Mouse (Mus musculus) midbrain, embryonic 13.5 days (tissue): Measurements from ENCODE around the gene Cyp2d11. TPM values are rescaled to one million over a fixed set of nuclear protein-coding genes. Genes with fewer than 3 reads are reported as not detected.
A peak's percentile ranks its signal among the peaks of the same experiment; 100 is the strongest.
"Not testable (repeated sequence)": the region's sequence is repeated elsewhere in the genome, so short reads cannot be mapped to it uniquely, and the experiment has no call there.

Experiments
- ATAC-seq: fragments of 200-750 bp; cut with Nextera tagmentation; 2 replicates; pipeline ENCODE4 v1.8.0; 2017; ENCODE audit warnings: mild to moderate bottlenecking, moderate TSS enrichment, moderate library complexity
- H3K27ac ChIP-seq: fragments of 300-500 bp; sonication (generic); 2 replicates; pipeline ENCODE4 v1.5.1; 2015; ENCODE audit warnings: inconsistent platforms, mild to moderate bottlenecking, moderate library complexity
- H3K27me3 ChIP-seq: fragments of 300-500 bp; sonication (generic); 2 replicates; pipeline ENCODE4 v1.6.1; 2015; ENCODE audit warnings: mild to moderate bottlenecking, inconsistent platforms
- H3K36me3 ChIP-seq: fragments of 300-500 bp; sonication (generic); 2 replicates; pipeline ENCODE4 v1.6.1; 2015; ENCODE audit warnings: mild to moderate bottlenecking, inconsistent platforms
- H3K4me1 ChIP-seq: fragments of 300-500 bp; sonication (generic); replicated peaks from 2 replicates; pipeline ENCODE4 v1.6.1; 2015; ENCODE audit warnings: inconsistent platforms
- H3K4me2 ChIP-seq: fragments of 300-500 bp; sonication (generic); replicated peaks from 2 replicates; pipeline ENCODE4 v1.6.1; 2015; ENCODE audit warnings: moderate library complexity, mild to moderate bottlenecking, inconsistent platforms
- H3K4me3 ChIP-seq: fragments of 300-500 bp; sonication (generic); replicated peaks from 2 replicates; pipeline ENCODE4 v1.5.1; 2015; ENCODE audit warnings: mild to moderate bottlenecking, inconsistent platforms
- H3K9ac ChIP-seq: fragments of 300-500 bp; sonication (generic); replicated peaks from 2 replicates; pipeline ENCODE4 v1.6.1; 2015; ENCODE audit warnings: mild to moderate bottlenecking, inconsistent platforms
- H3K9me3 ChIP-seq: fragments of 300-500 bp; sonication (generic); 2 replicates; pipeline ENCODE4 v1.6.1; 2016; ENCODE audit warnings: mild to moderate bottlenecking, inconsistent platforms
- WGBS: fragments of 180-500 bp; shearing (Covaris S2); methylation state at CpG from one replicate; pipeline ENCODE4 v1.1.7; 2015; 5-methylcytosine and 5-hydroxymethylcytosine counted together
- polyA plus RNA-seq: library from polyadenylated mRNA; unstranded; fragments of >200 nt; fragmentation: Nextera tagmentation; extraction: Ambion mirVana; gene quantifications from 2 replicates; pipeline ENCODE4 v1.2.1, GENCODE M21; 2015

Gene Cyp2d11
- polyA plus RNA-seq, 1 experiment from 2014 or later = not detected

DNA sequence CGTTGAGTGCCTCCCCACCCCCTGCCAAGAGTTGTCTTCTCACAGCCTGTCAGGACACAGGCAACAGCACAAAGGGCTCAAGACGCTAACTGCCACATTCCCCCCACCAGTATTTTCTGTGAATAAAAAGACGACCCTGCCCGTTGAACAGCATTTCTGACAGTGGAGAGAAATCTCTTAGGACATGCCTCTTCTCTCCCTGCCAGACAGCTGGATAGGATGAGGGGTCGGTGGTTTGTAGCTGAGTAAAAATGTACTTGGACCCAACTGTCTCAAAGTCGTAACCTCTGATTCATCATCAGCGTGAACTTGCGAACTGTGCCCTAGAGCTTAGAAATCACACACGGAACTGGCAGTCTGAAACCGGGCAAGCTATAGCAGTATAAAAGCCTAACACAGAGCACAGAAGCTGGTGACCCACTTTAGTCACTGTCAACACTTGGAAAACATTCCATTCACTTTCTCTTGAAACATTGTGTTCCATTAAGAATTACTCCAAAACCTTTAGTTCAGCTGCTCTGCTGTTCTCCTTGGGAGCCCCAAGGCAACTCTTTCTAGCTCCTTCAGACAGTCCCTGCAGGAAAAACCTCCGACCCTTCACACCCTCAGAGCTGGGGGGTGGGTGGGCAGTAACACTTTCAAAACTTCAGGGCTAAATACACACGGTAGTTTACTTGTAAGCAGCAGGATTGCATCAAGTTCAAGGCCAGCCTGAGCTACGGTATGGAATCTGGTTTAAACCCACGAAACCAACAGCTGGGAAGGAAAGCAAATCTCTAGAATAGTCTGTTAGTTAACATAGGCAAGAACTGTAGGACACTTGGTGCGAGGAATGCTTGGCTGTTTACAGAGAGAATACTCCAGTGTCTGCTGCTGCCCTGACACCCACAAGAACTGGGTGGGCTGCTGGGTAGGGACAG lies 15.3 kb downstream of the Cyp2d11 start:
- no peak overlapping the region for H3K27ac ChIP-seq
- 52% methylated on average over 15 of the region's 15 CpGs for WGBS

DNA sequence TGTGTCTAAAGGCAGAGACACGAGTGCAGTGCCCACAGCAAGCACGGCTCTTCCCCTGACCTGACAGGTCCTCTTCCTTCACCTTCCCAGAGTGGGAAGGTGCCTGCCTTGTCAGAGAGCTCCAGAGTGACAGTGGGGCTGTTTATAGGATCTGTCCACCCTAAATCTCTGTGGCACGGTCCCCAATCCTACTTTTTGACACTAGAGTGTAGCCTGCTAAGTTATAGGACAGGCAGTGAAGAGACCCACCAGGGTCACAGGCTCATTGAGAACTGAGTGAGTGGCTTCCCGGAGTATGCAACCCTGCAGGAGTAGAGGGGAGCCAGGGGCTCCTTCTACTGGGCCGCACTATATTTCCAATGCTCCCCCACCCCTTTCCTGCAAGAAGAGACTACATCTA lies 16.1 kb downstream of the Cyp2d11 start:
- ATAC-seq = no peak
- no peaks in the 10 kb centered on the region for H3K36me3 ChIP-seq
- H3K4me1 ChIP-seq = peaks cover 16% of the 10 kb centered on the region
- no peak overlapping the region for H3K27ac ChIP-seq
- H3K27me3 ChIP-seq = no peaks in the 10 kb centered on the region
- no peaks in the 10 kb centered on the region for H3K9me3 ChIP-seq
- no peak overlapping the region for H3K4me3 ChIP-seq
- H3K9ac ChIP-seq = no peak overlapping the region
- 75% methylated on average over 5 of the region's 5 CpGs for WGBS
- H3K4me2 ChIP-seq = no peak overlapping the region

More for the DNA sequence above, 15.3 kb downstream of the Cyp2d11 start:
- ATAC-seq = no peak
- Histone ChIP-seq H3K9ac (no peak overlapping the region), H3K36me3 (no peaks in the 10 kb centered on the region), H3K4me2 (no peak overlapping the region), H3K27me3 (no peaks in the 10 kb centered on the region), H3K4me3 (no peak overlapping the region), H3K9me3 (no peaks in the 10 kb centered on the region), H3K4me1 (peaks cover 16% of the 10 kb centered on the region)

DNA sequence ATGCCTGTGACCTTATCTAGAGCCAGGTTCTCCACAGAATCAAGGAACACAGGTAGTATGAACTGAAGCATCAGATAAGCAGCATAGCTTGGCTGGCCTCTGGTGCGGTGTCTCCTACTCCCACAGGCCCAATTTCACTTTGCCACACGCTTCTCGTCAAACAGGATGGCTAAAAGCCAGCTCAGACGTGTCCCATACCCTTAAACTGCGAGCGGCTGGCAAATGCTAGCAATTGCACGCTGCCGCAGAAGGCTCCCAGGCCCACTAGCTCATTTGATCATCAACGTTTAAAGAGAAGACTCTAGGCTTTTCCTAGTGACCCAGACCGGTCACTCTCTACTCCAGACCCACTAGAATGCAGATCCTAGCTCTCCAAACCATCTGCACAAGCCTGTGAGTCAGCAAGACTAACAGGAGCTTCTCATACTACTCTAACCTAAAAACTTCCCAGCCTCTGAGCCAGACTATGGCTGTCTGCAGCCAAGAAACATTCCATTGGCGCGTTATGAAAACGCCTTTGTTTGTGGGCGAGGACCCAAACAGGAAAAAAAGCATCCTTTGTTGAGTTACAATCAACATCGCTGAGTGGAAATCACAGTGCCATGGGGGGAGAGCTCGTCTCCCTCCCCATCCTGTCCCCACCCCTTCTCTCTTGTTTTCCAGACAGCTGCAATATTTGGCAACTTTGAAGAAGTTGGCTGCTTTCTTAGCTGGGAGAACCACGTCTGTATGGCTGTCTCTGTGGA lies 17.3 kb downstream of the Cyp2d11 start:
- ATAC-seq = no peak
- H3K4me1 ChIP-seq = peaks cover 16% of the 10 kb centered on the region
- H3K9ac ChIP-seq = no peak overlapping the region
- no peak overlapping the region for H3K4me2 ChIP-seq
- no peaks in the 10 kb centered on the region for H3K27me3 ChIP-seq
- H3K27ac ChIP-seq = 0 out of 2 replicates have a peak overlapping the region, but pooled peaks have one; percentile 19
- WGBS = 63% methylated on average over 17 of the region's 17 CpGs
- no peak overlapping the region for H3K4me3 ChIP-seq
- H3K9me3 ChIP-seq = no peaks in the 10 kb centered on the region
- H3K36me3 ChIP-seq = no peaks in the 10 kb centered on the region

DNA sequence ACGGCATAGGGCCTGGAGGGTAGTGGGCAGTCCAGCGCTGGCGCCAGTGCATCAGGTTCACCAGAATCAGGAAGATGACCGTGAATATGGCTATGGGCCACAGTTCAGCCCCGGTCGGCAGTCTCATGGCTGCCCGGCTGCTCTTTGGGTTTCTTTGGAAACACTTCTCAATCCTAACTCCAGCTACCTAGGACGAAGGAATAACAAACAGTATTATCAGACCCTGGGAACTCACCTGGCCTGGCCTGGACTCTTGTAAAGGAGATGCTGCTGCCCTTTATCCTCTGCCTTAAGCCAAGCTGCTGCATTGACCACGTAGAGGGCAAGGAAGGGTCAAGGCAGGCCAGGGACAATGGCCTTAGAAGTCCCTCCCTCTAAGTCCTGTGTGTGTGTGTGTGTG lies 18.0 kb downstream of the Cyp2d11 start:
- Histone ChIP-seq H3K4me3 (no peak overlapping the region), H3K4me1 (peaks cover 12% of the 10 kb centered on the region), H3K9ac (no peak overlapping the region), H3K4me2 (no peak overlapping the region), H3K27ac (no peak overlapping the region), H3K9me3 (no peaks in the 10 kb centered on the region), H3K36me3 (no peaks in the 10 kb centered on the region), H3K27me3 (no peaks in the 10 kb centered on the region)
- 88% methylated on average over 9 of the region's 9 CpGs for WGBS
- no peak for ATAC-seq

DNA sequence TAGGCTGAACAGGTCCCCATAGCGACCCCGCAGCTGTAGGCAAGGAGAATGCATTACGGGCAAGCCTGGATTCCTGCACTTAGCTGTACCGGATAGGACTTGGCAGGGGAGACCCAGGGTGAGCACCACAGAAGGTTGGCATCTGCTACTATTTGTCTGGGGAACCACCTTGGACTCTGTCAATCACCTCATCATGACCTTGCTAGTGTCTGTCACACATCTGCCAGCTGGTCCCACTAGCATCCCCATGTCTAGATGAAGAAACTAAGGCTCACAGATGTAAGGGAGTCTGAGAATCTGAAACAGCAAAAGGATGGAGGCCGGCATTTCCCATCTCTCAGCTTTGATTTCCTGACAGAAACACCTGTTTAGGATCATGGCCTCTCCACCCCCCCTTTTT lies 19.4 kb downstream of the Cyp2d11 start:
- Histone ChIP-seq H3K9me3 (no peaks in the 10 kb centered on the region), H3K36me3 (no peaks in the 10 kb centered on the region), H3K9ac (no peak overlapping the region), H3K4me3 (no peak overlapping the region), H3K4me1 (peaks cover 7% of the 10 kb centered on the region), H3K27me3 (no peaks in the 10 kb centered on the region), H3K4me2 (no peak overlapping the region), H3K27ac (no peak overlapping the region)
- ATAC-seq = no peak
- 76% methylated on average over 5 of the region's 5 CpGs for WGBS

DNA sequence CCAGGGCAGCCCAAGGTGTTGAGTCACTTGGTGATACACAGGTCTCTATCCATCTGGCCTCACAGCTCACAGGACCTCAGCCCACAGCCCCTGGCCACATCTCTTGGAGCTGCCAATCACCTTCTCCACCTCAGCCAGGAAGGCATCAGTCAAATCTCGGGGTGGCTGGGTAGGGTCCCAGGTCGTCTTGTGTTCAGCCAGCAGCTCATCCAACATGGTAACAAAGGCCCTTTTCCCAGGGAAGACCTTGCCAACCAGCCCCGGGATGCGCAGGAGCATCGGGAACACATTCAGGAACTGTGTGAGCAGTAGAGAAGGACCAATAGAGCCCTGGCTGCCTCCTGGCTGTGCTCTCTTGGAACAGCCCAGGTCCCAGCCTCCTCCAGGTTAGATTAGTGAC lies 20.8 kb downstream of the Cyp2d11 start:
- Histone ChIP-seq H3K4me3 (no peak overlapping the region), H3K4me1 (peaks cover 7% of the 10 kb centered on the region), H3K9me3 (no peaks in the 10 kb centered on the region), H3K27ac (no peak overlapping the region), H3K9ac (no peak overlapping the region), H3K4me2 (no peak overlapping the region), H3K27me3 (no peaks in the 10 kb centered on the region), H3K36me3 (no peaks in the 10 kb centered on the region)
- WGBS = 92% methylated on average over 5 of the region's 5 CpGs
- ATAC-seq = no peak

DNA sequence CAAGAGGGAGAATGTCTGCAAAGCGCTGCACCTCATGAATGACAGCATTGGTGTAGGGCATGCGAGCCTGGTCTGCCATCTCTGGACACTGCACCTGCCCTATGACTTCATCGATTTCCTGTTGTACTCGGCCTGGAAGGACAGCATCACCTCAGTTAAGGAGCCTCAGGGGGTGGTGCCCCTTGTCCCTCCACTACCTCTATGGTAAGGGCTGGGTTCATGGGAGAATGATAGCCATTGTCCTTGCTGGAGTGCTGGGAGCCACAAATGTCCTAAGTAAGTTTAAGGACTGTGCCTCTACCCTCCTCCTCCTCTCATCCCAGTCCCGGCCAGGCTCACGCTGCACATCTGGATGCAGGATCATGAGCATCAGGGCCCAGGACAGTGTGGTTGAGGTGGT lies 21.4 kb downstream of the Cyp2d11 start:
- Histone ChIP-seq H3K36me3 (no peaks in the 10 kb centered on the region), H3K9me3 (no peaks in the 10 kb centered on the region), H3K4me1 (peaks cover 7% of the 10 kb centered on the region), H3K4me3 (no peak overlapping the region), H3K4me2 (no peak overlapping the region), H3K9ac (no peak overlapping the region), H3K27me3 (no peaks in the 10 kb centered on the region), H3K27ac (no peak overlapping the region)
- ATAC-seq = no peak
- 94% methylated on average over 6 of the region's 6 CpGs for WGBS

DNA sequence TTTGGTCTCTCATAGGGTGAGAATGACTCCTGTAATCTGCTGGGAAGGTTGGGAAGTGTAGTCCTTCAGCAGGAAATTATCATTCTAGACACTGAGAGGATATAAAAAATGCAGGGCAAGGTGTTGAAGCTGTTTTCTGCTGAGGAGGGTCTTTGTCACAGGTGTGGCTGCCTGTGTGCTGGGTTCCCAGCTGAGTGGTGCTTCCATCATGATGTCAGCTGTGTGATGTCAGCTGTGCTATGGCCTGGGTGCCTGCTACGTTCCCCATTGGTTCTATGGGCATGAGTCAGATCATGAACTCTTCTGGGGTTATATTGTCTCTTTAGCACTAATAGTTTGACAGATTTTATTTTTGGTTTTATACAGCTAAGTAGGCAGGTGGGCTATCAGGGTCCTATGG lies 25.0 kb downstream of the Cyp2d11 start:
- ATAC-seq = no peak
- H3K4me1 ChIP-seq = no peaks in the 10 kb centered on the region
- no peak overlapping the region for H3K27ac ChIP-seq

DNA sequence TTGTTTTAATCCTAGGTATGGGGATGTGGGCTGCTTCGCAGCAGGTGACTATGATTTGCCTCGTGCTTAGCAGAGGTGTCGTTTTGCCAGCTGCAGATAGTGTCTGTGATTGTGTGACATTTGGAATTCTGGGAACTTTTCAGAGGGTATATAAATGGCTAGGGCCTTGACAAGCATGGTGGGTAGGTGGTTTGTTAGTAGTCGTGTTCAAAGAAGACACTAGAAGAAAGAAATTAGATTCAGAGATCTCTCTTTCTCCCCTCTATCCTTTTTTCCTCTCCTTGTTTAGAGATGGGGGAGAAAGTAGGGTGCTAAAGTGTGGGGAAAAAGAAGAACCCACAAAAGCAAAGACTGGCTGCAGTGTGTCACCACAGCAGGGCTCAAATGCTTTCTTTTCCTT lies 25.7 kb downstream of the Cyp2d11 start:
- ATAC-seq = no peak

More for the DNA sequence above, 25.0 kb downstream of the Cyp2d11 start:
- no peak overlapping the region for H3K9ac ChIP-seq
- no peaks in the 10 kb centered on the region for H3K27me3 ChIP-seq
- 100% methylated on average over 1 of the region's 1 CpGs for WGBS
- H3K9me3 ChIP-seq = no peaks in the 10 kb centered on the region
- H3K4me2 ChIP-seq = no peak overlapping the region
- H3K36me3 ChIP-seq = no peaks in the 10 kb centered on the region
- H3K4me3 ChIP-seq = no peak overlapping the region

DNA sequence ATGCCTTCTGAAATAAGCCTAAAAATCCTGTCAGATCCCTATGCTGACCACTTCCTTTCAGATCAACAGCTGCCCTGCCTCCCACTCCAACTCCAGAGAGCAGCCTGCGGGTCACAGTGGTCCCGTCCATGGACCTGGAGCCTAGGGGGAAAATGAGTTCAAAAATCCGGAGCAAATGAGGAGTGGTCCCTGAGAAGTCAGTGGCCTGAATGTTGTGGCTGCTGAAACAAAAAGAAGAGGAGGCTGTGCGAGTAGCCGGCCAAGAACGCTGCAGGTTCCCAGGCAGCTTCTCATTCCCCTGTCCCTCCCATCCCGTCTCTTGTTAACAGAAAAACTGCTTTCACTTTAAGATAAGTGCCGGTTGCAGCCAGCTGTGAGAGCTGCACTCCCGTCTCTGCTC lies 29.3 kb downstream of the Cyp2d11 start:
- not testable (repeated sequence) for H3K27ac ChIP-seq, H3K9ac ChIP-seq, H3K4me2 ChIP-seq, ATAC-seq, H3K4me1 ChIP-seq, H3K4me3 ChIP-seq, H3K36me3 ChIP-seq, H3K9me3 ChIP-seq, H3K27me3 ChIP-seq
- WGBS = 13% methylated on average over 6 of the region's 9 CpGs

More for the DNA sequence above, 25.7 kb downstream of the Cyp2d11 start:
- Histone ChIP-seq H3K36me3 (no peaks in the 10 kb centered on the region), H3K27ac (no peak overlapping the region), H3K4me2 (no peak overlapping the region), H3K9ac (no peak overlapping the region), H3K4me1 (no peaks in the 10 kb centered on the region), H3K4me3 (no peak overlapping the region), H3K9me3 (no peaks in the 10 kb centered on the region), H3K27me3 (no peaks in the 10 kb centered on the region)
- WGBS = 95% methylated on average over 4 of the region's 4 CpGs

DNA sequence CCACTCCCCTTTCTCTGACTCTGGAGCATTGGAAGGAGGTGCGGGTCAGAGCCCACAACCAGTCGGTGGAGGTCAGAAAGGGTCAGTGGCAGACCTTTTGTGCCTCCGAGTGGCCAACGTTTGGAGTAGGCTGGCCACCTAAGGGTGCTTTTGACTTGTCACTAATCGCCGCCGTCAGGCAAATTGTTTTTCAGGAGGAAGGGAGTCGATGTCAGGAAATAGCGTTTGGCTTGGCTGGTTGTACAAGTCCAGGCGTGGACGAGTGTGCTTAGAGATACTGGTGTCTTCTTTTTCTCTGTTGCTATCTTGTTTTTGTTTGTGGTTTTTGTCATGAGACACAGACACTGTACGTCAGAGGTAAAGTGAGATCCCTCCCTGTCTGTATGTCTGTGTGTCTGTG lies 30.0 kb downstream of the Cyp2d11 start:
- H3K9ac ChIP-seq, ATAC-seq, H3K27ac ChIP-seq, H3K36me3 ChIP-seq, H3K27me3 ChIP-seq, H3K4me3 ChIP-seq, H3K9me3 ChIP-seq, H3K4me1 ChIP-seq, H3K4me2 ChIP-seq: not testable (repeated sequence)
- 84% methylated on average over 7 of the region's 12 CpGs for WGBS

DNA sequence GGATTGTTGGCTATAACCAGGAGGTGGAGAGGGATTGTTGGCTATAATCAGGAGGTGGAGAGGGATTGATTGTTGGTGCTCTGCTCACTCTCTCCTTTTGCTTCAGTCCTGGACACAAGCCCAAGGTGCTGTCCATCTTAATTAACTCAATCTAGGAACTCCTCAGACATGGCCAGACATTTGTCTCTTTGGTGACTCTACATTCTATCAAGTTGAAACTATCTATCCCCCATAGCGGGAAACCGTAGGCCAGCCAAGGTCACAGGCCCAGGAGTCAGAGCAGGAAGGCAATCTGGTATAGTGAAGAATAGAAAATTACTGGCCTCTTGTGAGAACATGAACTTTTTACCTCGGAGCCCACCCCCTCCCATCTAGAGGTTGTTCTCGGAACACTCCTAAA lies 31.6 kb downstream of the Cyp2d11 start:
- Histone ChIP-seq H3K4me2 (no peak overlapping the region), H3K9me3 (no peaks in the 10 kb centered on the region), H3K27ac (no peak overlapping the region), H3K9ac (no peak overlapping the region), H3K4me3 (no peak overlapping the region), H3K36me3 (no peaks in the 10 kb centered on the region), H3K4me1 (no peaks in the 10 kb centered on the region), H3K27me3 (no peaks in the 10 kb centered on the region)
- 96% methylated on average over 4 of the region's 4 CpGs for WGBS
- ATAC-seq = no peak
